Mouse (Mus musculus) intestine, embryonic 14.5 days (tissue): ENCODE measurements around the gene Pten. TPM values are rescaled to one million over a fixed set of nuclear protein-coding genes. Genes with fewer than 3 reads are reported as not detected.
A peak's percentile ranks its signal among the peaks of the same experiment; 100 is the strongest.

ENCODE experiments used
- ATAC-seq: fragments of 200-750 bp; cut with Nextera tagmentation; replicated peaks from 2 replicates; pipeline ENCODE4 v1.8.0; 2017; ENCODE audit warnings: low read depth, moderate number of reproducible peaks, moderate TSS enrichment, moderate library complexity; ENCODE audit not compliant: low FRiP score, low TSS enrichment
- DNase-seq: peaks from one replicate; pipeline ENCODE4 v3.0.0-alpha.2; 2018; ENCODE audit warnings: low spot score
- H3K27ac ChIP-seq: fragments of 300-500 bp; sonication (generic); 2 replicates; pipeline ENCODE4 v1.5.1; 2014; ENCODE audit warnings: low read depth, mild to moderate bottlenecking, control low read depth
- H3K27me3 ChIP-seq: fragments of 300-500 bp; sonication (generic); replicated peaks from 2 replicates; pipeline ENCODE4 v1.6.1; 2014; ENCODE audit warnings: low read length, control low read depth; ENCODE audit not compliant: control insufficient read depth, insufficient read depth
- H3K36me3 ChIP-seq: fragments of 300-500 bp; sonication (generic); 2 replicates; pipeline ENCODE4 v1.6.1; 2014; ENCODE audit warnings: low read length, control low read depth; ENCODE audit not compliant: control insufficient read depth, insufficient read depth
- H3K4me1 ChIP-seq: fragments of 300-500 bp; sonication (generic); replicated peaks from 2 replicates; pipeline ENCODE4 v1.6.1; 2014; ENCODE audit warnings: low read length, control low read depth, mixed read lengths; ENCODE audit not compliant: control insufficient read depth, insufficient read depth
- H3K4me2 ChIP-seq: fragments of 300-500 bp; sonication (generic); 2 replicates; pipeline ENCODE4 v1.6.1; 2014; ENCODE audit warnings: low read length
- H3K4me3 ChIP-seq: fragments of 300-500 bp; sonication (generic); 2 replicates; pipeline ENCODE4 v1.5.1; 2014; ENCODE audit warnings: low read depth, low read length, control low read depth, mixed read lengths
- H3K9ac ChIP-seq: fragments of 300-500 bp; sonication (generic); 2 replicates; pipeline ENCODE4 v1.6.1; 2014; ENCODE audit warnings: mild to moderate bottlenecking, low read length
- H3K9me3 ChIP-seq: fragments of 300-500 bp; sonication (generic); 2 replicates; pipeline ENCODE4 v1.6.1; 2016; ENCODE audit warnings: low read length, control low read depth; ENCODE audit not compliant: control insufficient read depth
- WGBS: fragments of 180-500 bp; shearing (Covaris S2); extraction: QIAGEN DNeasy Blood & Tissue Kit; methylation state at CpG from one replicate; pipeline ENCODE4 v1.1.7; 2014; 5-methylcytosine and 5-hydroxymethylcytosine counted together
- polyA plus RNA-seq: library from polyadenylated mRNA; unstranded; fragments of >200 nt; fragmentation: Nextera tagmentation; extraction: Ambion mirVana; gene quantifications from 2 replicates; pipeline ENCODE4 v1.2.1, GENCODE M21; 2014

The Pten gene
- 14.6 and 16.0 TPM in 2 replicates for polyA plus RNA-seq

DNA sequence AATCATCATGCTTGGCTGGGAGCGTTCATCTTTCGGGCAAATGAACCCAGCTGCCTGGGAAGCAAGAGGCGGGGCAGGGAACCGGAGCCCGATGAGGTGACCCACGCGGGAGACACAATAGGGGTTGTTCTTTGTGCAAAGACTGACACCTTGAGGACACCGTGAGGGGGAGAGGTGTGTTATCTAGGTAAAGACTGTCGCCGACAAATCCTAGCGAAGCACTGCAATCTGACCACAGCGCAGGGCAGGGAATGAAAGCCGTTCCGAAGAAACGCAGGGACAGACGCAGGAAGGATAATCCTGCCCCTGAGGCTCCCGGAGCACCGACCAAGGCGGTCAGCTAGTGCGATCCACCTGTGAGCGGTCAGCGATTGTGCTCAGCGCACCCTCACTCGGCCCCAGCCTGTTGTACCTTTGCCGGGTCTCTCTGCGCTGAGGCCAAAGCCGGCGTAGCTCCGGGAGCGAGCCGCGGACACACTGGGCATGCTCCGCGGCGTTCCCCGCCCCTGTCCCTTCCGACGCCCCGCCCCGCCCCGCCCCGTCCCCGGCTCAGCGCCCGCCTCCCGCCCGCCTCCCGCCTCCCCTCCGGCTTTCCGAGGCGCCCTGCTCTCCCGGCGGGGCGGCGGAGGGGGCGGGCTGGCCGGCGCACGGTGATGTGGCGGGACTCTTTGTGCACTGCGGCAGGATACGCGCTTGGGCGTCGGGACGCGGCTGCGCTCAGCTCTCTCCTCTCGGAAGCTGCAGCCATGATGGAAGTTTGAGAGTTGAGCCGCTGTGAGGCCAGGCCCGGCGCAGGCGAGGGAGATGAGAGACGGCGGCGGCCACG, at the start of gene Pten:
Gene Pten, plus strand, starts transcription at position 598 of the 826 bp plus-strand sequence.
- peak; percentile 86 for ATAC-seq
- DNase-seq: peak; percentile 99
- H3K9me3 ChIP-seq: no peaks in the 10 kb centered on the region
- 1% methylated on average over 67 of the region's 77 CpGs for WGBS
- peak within 1 kb of the TSS; percentile 96 for H3K9ac ChIP-seq
- peaks cover 20% of the 10 kb centered on the region for H3K4me1 ChIP-seq
- peak within 1 kb of the TSS; percentile 88 for H3K4me2 ChIP-seq
- peaks cover 2% of the 10 kb centered on the region; the same call in 1 of the 2 replicates for H3K36me3 ChIP-seq
- peak within 1 kb of the TSS; percentile 97 for H3K4me3 ChIP-seq
- H3K27me3 ChIP-seq: no peaks in the 10 kb centered on the region
- H3K27ac ChIP-seq: peak within 1 kb of the TSS; percentile 98

DNA sequence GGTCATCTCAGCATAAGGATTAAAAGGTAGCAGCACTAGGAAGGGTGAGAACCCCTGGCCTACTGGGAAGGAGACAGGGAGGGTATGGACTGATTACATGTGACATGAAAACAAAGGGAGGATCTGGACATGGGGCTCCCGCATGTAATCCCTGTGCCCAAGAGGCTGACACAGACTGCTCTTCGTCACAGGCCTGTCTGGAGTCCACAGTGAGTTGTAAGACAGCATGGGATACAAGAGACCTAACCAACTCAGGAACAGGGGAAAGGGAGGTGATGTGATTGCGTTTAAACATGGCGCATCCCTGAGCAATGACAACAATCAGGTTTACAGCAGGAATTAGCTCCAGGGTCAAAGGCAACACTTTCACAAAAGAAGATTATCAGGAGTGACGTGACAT, 48.3 kb upstream of the Pten start:
- 84% methylated on average over 5 of the region's 5 CpGs for whole genome bisulfite sequencing
- H3K4me1 ChIP-seq: peaks cover 6% of the 10 kb centered on the region; the same call in 1 of the 2 replicates
- no peak for ATAC-seq
- no peak overlapping the region for H3K9ac ChIP-seq
- no peak overlapping the region for H3K4me2 ChIP-seq
- no peaks in the 10 kb centered on the region for H3K27me3 ChIP-seq
- H3K27ac ChIP-seq: no peak overlapping the region
- H3K9me3 ChIP-seq: no peaks in the 10 kb centered on the region
- H3K4me3 ChIP-seq: no peak overlapping the region
- DNase-seq: no peak
- peaks cover 30% of the 10 kb centered on the region for H3K36me3 ChIP-seq

DNA sequence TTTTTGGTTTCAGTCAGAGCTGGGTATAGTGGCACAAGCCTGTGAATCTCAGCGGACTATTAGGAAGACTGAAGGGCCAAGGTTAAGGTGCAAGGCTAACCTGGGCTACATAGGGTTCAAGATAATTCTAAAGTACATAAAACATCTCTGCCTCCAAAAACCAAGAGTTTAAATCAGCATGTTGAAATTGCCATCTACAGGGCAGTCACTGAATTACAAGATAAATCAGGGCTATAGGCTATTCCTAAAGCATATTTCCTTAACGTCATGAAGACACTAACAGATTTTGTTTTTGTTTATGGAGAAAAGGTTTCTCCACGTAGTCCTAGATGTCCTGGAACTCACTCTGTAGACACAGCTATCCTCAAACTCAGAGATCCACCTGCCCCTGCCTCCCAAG, 47.0 kb upstream of the Pten start:
- DNase-seq (no peak), ATAC-seq (no peak)
- WGBS: 66% methylated on average over 3 of the region's 3 CpGs
- Histone ChIP-seq H3K4me3 (no peak overlapping the region), H3K9ac (no peak overlapping the region), H3K4me2 (no peak overlapping the region), H3K27ac (no peak overlapping the region), H3K9me3 (no peaks in the 10 kb centered on the region), H3K36me3 (peaks cover 17% of the 10 kb centered on the region), H3K4me1 (peaks cover 6% of the 10 kb centered on the region; the same call in 1 of the 2 replicates), H3K27me3 (no peaks in the 10 kb centered on the region)

DNA sequence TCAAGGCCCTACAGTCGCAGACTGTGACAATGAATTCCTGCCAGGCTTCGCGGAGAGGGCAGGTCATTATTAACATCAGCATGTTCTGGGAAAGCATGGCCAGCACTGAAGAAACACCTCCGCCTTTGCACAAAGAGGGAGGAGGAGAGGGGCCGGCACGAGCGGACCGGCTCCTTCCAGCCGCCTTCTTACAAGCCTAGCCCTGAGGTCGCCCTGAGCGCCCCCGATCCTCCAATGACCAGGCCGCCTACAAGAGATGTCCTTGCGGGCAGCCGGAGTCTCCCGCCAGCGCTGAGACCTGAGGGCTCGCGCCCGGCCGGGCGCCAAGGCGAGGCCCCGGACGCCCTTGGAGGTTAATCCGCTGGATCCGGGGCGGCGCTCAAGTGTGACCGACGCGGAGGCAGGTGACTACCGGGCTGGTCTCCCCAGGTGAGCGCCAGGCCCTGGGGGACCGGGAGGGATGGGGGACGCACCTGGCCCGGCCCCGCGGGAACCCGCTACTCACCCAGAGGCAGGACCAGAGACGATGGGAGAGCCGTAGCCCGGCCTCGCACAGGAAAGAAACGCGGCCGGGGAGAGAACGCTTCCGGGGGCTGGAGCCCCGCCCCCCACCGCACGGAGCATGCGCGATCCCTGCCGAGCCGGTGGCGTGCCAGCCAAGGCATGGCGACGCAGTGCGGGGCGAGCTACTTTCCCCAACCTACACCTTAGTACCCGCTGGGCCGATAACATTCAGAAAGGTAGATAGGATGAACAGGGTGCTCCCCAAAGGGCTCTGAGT, 45.3 kb upstream of the Pten start:
- peak overlapping the region; percentile 75 for H3K27ac ChIP-seq
- no peaks in the 10 kb centered on the region for H3K27me3 ChIP-seq
- DNase-seq (peak; percentile 97), ATAC-seq (peak; percentile 94)
- peak overlapping the region; percentile 83 for H3K4me3 ChIP-seq
- H3K36me3 ChIP-seq: 0 out of 2 replicates have a peak, but pooled peaks cover 2% of the 10 kb centered on the region
- WGBS: under 1% methylated on average over 63 of the region's 63 CpGs
- H3K4me2 ChIP-seq: peak overlapping the region; percentile 57
- H3K9ac ChIP-seq: peak overlapping the region; percentile 89
- peaks cover 6% of the 10 kb centered on the region; the same call in 1 of the 2 replicates for H3K4me1 ChIP-seq
- no peaks in the 10 kb centered on the region for H3K9me3 ChIP-seq

DNA sequence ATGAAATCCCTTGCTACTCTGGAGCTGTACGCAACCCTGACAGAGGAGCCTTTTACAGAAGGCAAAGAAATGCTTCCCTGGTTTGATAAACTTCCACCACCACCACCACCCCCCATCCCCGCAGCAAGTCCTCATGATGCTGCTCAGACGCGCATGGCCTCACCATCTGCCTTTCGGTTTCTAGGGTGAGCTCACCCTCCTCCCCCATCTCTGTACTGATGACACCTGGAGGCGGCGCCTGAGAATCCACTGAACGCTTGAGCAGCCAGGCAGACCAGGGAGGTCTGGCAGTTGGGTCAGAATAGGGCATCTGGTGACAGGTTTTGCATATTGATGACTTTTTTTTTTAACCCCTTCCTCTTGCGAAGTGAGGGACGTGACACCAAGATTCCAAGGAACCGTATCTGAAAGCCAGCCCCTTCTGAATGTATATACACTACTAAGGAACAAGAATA, 44.7 kb upstream of the Pten start:
- no peak for DNase-seq
- H3K36me3 ChIP-seq: no peaks in the 10 kb centered on the region
- H3K4me1 ChIP-seq: peaks cover 6% of the 10 kb centered on the region; the same call in 1 of the 2 replicates
- H3K27me3 ChIP-seq: no peaks in the 10 kb centered on the region
- peak; percentile 89 for ATAC-seq
- no peaks in the 10 kb centered on the region for H3K9me3 ChIP-seq
- H3K4me3 ChIP-seq: peak overlapping the region; percentile 83
- H3K27ac ChIP-seq: peak overlapping the region; percentile 75
- H3K9ac ChIP-seq: peak overlapping the region; percentile 89
- peak overlapping the region; percentile 57 for H3K4me2 ChIP-seq
- 1% methylated on average over 11 of the region's 11 CpGs for WGBS

DNA sequence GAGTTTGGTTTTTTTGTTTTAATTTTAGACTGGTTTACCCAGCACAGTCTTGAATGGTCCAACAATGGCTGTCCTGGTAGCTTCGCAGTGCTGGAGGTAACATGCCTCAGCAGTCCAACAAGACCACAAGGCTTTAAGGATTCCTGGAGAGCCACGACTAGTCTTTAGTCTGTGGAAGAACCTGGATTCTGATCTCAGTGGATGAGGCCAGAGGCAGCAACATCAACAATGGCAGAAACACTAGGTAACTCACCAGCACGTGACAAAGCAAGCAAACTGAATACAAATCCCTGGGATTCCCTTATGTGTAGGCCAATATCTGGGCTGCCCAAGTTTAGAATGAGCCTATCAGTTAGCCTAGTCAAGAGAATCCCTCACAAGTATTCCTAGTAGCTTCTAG, 43.8 kb upstream of the Pten start:
- Histone ChIP-seq H3K4me1 (peaks cover 6% of the 10 kb centered on the region; the same call in 1 of the 2 replicates), H3K4me2 (no peak overlapping the region), H3K27ac (no peak overlapping the region), H3K9ac (no peak overlapping the region), H3K27me3 (no peaks in the 10 kb centered on the region), H3K36me3 (no peaks in the 10 kb centered on the region), H3K4me3 (no peak overlapping the region), H3K9me3 (no peaks in the 10 kb centered on the region)
- WGBS: 85% methylated on average over 3 of the region's 3 CpGs
- ATAC-seq (no peak), DNase-seq (no peak)

DNA sequence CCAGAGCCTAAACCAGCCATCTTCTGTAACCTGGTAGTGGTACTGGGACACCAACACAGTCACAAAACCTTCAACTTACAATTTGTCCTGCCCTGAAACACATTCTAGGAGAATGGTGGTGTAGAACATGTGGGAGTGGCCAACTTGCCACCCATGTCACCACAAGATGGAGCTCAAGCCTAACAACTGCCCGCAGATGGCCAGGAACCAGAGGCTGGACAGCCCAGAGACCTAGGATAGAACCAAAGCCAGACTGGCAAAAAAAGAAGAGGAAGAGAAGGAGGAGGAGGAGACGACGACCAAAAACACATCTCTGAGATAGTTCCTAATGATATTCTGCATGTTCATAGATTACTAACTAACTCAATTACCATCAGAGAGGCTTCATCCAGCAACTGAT, 42.1 kb upstream of the Pten start:
- H3K4me2 ChIP-seq: no peak overlapping the region
- H3K27me3 ChIP-seq: no peaks in the 10 kb centered on the region
- no peak overlapping the region for H3K9ac ChIP-seq
- peaks cover 6% of the 10 kb centered on the region; the same call in 1 of the 2 replicates for H3K4me1 ChIP-seq
- 4% methylated on average over 3 of the region's 3 CpGs for WGBS
- ATAC-seq (no peak), DNase-seq (peak; percentile 75)
- no peak overlapping the region for H3K4me3 ChIP-seq
- no peak overlapping the region for H3K27ac ChIP-seq
- no peaks in the 10 kb centered on the region for H3K36me3 ChIP-seq
- H3K9me3 ChIP-seq: peaks cover 4% of the 10 kb centered on the region; the same call in 1 of the 2 replicates

DNA sequence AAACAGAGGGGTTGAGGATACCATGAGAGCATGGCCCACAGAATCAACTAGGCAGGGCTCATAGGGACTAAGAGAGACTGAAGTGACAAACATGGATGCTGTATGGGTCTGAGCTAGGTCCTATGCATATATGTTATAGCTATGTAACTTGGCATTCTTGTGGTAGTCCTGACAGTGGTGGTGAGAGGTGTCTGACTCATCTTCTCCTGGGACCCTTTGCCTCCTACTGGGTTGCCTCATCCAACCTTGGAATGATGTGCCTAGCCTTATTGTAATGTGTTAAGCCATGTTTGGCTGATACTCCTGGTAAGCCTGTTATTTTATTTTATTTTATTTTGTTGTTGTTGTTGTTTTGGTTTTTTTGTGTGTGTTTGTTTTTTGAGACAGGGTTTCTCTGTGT, 41.6 kb upstream of the Pten start:
- Histone ChIP-seq H3K9me3 (peaks cover 4% of the 10 kb centered on the region; the same call in 1 of the 2 replicates), H3K4me1 (peaks cover 6% of the 10 kb centered on the region; the same call in 1 of the 2 replicates), H3K27ac (no peak overlapping the region), H3K9ac (no peak overlapping the region), H3K36me3 (no peaks in the 10 kb centered on the region), H3K4me3 (no peak overlapping the region), H3K27me3 (no peaks in the 10 kb centered on the region), H3K4me2 (no peak overlapping the region)
- DNase-seq (no peak), ATAC-seq (no peak)
